Mouse (Mus musculus): ENCODE data around the gene Pim3.

Gene Pim3

GRCm38 (mm10) chr15:88848661-88849060 is 13.3 kb upstream of the Pim3 start:
- POLR2A ChIA-PET = interaction anchor here in 3 of 4 experiments (0.7 to 9.8 kb wide), 5 partner anchors 12 to 28 kb away, joined by 3 to 199 read pairs (median 54); partner anchors contain the start of gene Pim3 (in 1 of the 3)
- CTCF ChIA-PET = no interaction called here

- CTCF ChIA-PET = interaction anchor here in 1 of 4 experiments (1.0 to 1.1 kb wide), 2 partner anchors 9 to 12 kb away, joined by 3 read pairs; no protein-coding TSS in a partner anchor
These were observed 12.4 kb upstream of the Pim3 start for GRCm38 (mm10) chr15:88849621-88850020.

DNA sequence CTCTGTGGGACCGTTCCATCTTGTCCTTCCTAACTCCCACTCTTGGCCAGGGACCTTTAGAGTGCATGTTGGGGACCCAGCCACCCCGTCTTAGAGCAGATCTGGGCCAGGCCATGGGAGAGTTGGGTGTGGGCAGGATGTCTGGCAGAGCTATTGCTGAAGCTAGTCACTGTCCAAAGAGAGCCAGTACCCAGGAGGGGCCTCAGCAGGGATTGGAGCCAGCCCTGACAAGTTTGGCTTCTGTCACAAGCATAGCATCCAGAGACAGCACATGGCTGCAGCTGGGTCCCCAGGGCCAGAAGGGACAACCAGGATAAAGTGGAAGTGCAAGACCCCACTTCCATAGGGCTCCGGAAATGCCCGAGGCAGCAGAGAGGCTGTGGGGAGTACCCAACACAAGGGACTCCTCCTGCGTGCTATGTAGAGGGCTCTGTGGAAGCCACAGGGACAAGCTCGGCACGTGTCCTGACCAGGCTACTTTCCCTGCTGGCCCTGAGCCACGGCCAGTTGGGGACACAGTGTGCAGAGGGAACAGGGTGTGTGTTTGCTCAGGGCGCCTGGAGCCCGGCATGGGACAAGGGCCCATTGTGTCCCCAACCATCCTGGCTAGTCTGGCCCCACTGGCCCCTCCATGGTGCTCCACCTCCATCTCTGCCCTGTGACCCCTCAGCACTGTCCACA is 11.7 kb upstream of the Pim3 start:
- ChIA-PET CTCF (interaction anchor here in 2 of 4 experiments (1.0 to 1.3 kb wide), 4 partner anchors 10 to 278 kb away, joined by 3 to 4 read pairs (median 3); partner anchors contain the start of gene Hdac10 (in 1 of the 2)), POLR2A (interaction anchor here in 3 of 4 experiments (0.5 to 9.8 kb wide), 19 partner anchors 9 to 327 kb away, joined by 3 to 199 read pairs (median 4); partner anchors contain the start of gene Pim3 (in 3 of the 3))

More at GRCm38 (mm10) chr15:88849621-88850020, 12.4 kb upstream of the Pim3 start:
- POLR2A ChIA-PET = interaction anchor here in 3 of 4 experiments (0.5 to 9.8 kb wide), 14 partner anchors 8 to 328 kb away, joined by 3 to 199 read pairs (median 3); partner anchors contain the start of gene Pim3 (in 3 of the 3)

GRCm38 (mm10) chr15:88851076-88851475 is 10.9 kb upstream of the Pim3 start:
- CTCF ChIA-PET = interaction anchor here (0.5 to 2.4 kb wide), 7 partner anchors 12 to 1216 kb away, joined by 3 to 10 read pairs (median 5); partner anchors contain the start of gene Hdac10 (in 1 of the 4)
- POLR2A ChIA-PET = interaction anchor here in 3 of 4 experiments (0.7 to 9.8 kb wide), 11 partner anchors 11 to 55 kb away, joined by 3 to 199 read pairs (median 4); partner anchors contain the start of gene Pim3 (in 3 of the 3)

DNA sequence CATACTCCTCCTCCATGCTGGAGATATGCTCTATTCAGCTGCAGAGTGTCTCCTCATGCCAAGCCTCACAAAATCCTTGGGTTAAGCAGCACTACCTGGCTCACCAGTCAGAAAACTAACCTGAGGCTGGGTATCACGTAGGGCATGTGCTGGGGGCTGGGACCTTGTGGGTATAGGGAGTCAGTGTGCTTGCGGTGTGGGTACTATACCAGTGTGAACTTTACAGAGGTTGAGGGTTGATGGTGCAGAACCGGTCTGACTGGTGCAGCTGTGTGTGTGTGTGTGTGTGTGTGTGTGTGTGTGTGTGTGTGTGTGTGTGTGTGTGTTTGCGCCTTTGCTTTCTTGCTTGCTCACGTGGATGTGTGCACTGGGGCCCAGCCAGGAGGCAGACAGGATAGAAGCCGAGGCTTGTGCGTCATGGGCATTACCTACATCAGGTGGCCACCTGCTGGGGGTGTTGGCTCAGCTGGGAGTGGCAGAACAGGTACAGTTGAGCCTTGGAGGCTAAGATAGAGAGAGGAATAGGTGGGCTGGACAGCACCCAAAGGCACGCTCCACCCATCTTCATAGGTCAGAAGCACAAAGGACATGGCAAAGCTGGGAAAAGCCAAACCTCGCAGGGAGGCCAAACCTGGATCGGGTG is 10.4 kb upstream of the Pim3 start:
- ChIA-PET CTCF (interaction anchor here (0.5 to 2.7 kb wide), 9 partner anchors 13 to 1215 kb away, joined by 3 to 13 read pairs (median 5); partner anchors contain the start of gene Hdac10 (in 1 of the 4)), POLR2A (interaction anchor here in 3 of 4 experiments (0.8 to 9.8 kb wide), 19 partner anchors 9 to 142 kb away, joined by 3 to 199 read pairs (median 10); partner anchors contain the start of gene Pim3 (in 3 of the 3))

GRCm38 (mm10) chr15:88853106-88853505 is 8.9 kb upstream of the Pim3 start:
- CTCF ChIA-PET = interaction anchor here in 2 of 4 experiments (1.1 to 2.7 kb wide), 7 partner anchors 9 to 275 kb away, joined by 3 to 13 read pairs (median 5); partner anchors contain the start of gene Pim3 (in 1 of the 2)
- POLR2A ChIA-PET = interaction anchor here (0.6 to 9.8 kb wide), 35 partner anchors 9 to 172 kb away, joined by 3 to 199 read pairs (median 7); partner anchors contain the start of genes Pim3 (in 3 of the 4) and Alg12 (in 1 of the 4)

DNA sequence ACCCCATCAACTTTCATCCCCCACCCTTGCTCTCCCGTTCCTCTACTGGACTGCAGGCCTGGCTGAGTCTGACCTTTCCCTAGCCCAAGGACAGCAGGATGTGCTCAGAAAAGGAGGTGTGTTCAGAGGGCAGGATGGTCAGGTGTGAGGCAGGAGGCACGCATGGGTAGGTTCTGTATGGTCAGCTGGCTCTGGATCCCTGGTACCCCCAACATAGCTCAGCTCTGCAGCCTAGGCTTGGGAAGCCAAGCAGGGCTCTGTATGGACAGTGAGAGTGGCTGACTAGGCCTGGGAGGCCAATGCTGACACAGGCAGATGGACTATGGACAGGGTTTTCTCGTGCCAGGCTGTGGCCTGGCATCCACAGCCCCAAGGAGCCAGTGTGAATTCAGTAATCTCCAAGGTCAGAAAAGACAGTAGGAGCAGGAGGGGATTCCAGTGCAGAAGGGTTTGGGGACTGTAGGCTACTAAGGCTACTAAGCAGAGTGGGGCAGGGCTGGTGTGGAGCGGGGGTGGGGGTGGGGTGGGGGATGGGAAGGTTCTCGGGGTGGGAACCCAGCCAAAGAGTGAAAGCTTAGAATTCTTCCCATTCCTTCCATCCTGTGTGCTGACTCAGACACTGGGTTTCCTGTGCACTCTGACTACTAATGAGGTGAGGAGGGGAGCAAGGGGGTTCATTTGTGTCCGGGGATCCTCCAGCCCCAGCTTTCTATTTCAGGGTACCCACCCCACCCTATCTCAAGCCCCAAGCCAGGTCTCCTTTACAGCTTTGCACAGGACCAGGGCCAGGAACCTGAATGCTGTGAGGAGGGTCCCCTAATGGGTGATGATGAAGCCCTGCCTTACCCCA is 7.6 kb upstream of the Pim3 start:
- ChIA-PET POLR2A (interaction anchor here (0.7 to 9.8 kb wide), 39 partner anchors 7 to 531 kb away, joined by 3 to 199 read pairs (median 6); partner anchors contain the start of genes Pim3 (in 3 of the 4), Alg12 (in 2 of the 4) and Creld2 (in 1 of the 4)), CTCF (interaction anchor here in 3 of 4 experiments (0.5 to 3.8 kb wide), 8 partner anchors 10 to 274 kb away, joined by 3 to 23 read pairs (median 4); no protein-coding TSS in a partner anchor)

GRCm38 (mm10) chr15:88854969-88855830 is 6.8 kb upstream of the Pim3 start:
- POLR2A ChIA-PET = interaction anchor here (0.6 to 9.8 kb wide), 34 partner anchors 7 to 359 kb away, joined by 3 to 199 read pairs (median 7); partner anchors contain the start of genes Pim3 (in 3 of the 4), Alg12 (in 1 of the 4) and Creld2 (in 1 of the 4)

GRCm38 (mm10) chr15:88855896-88856417 is 6.0 kb upstream of the Pim3 start:
- POLR2A ChIA-PET = interaction anchor here in 2 of 4 experiments (0.6 to 9.8 kb wide), 22 partner anchors 9 to 147 kb away, joined by 3 to 199 read pairs (median 7); partner anchors contain the start of gene Pim3 (in 1 of the 2)

More at GRCm38 (mm10) chr15:88854969-88855830, 6.8 kb upstream of the Pim3 start:
- CTCF ChIA-PET = interaction anchor here in 3 of 4 experiments (0.7 to 3.8 kb wide), 9 partner anchors 8 to 131 kb away, joined by 3 to 23 read pairs (median 5); no protein-coding TSS in a partner anchor

DNA sequence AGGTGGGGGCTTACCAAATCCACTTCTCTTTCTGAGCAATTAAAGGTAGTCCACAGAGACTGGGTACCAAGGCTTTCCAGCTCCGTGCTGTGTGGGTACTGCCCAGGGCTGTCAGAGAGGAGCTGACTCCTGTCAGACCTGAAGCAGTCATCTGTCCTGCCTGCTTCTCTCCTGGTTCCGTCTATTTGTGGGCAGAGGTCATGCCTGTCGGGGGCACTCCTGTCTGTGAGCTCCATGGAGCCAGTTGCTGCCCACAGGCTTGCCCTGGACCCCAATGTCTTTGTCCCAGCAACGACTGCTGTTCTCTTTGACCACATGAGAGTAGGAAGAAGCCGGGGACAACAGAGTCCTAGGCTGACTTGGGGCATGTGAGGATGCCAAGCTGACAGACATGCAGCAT is 5.4 kb upstream of the Pim3 start:
- POLR2A ChIA-PET = interaction anchor here in 2 of 4 experiments (0.7 to 9.8 kb wide), 15 partner anchors 8 to 148 kb away, joined by 3 to 199 read pairs (median 4); partner anchors contain the start of gene Pim3 (in 1 of the 2)
- CTCF ChIA-PET = interaction anchor here in 2 of 4 experiments (0.6 to 3.8 kb wide), 3 partner anchors 20 to 65 kb away, joined by 3 to 23 read pairs (median 3); no protein-coding TSS in a partner anchor

More at GRCm38 (mm10) chr15:88855896-88856417, 6.0 kb upstream of the Pim3 start:
- CTCF ChIA-PET = interaction anchor here in 2 of 4 experiments (0.7 to 3.8 kb wide), 7 partner anchors 8 to 131 kb away, joined by 3 to 23 read pairs (median 5); no protein-coding TSS in a partner anchor

- CTCF ChIA-PET = interaction anchor here in 2 of 4 experiments (0.6 to 3.8 kb wide), 2 partner anchors 21 to 62 kb away, joined by 3 to 23 read pairs; no protein-coding TSS in a partner anchor
- POLR2A ChIA-PET = interaction anchor here in 2 of 4 experiments (0.7 to 9.8 kb wide), 14 partner anchors 8 to 149 kb away, joined by 3 to 199 read pairs (median 4); partner anchors contain the start of gene Pim3 (in 1 of the 2)
These were observed 4.6 kb upstream of the Pim3 start for GRCm38 (mm10) chr15:88857361-88857760.

DNA sequence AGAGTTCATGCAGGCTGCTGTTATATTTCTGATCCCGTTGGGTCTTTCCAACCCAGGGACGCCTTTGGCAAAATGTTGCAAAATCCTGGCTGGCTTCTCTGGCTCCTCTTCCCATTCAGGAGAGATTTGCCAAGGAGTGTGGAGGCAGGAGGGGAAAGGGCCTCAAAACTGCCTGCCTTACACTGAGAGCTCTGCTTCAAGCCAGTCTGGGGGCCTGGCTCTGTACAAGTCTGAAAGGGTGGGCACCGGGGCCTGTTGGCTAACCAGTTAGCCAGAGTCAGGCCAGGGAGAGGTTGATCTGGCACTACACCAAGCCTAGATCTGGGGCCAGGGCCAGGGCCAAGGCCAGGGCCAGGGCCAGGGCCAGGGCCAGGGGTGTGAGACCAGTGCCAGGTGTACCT is 3.8 kb upstream of the Pim3 start:
- CTCF ChIA-PET = no interaction called here
- POLR2A ChIA-PET = interaction anchor here in 2 of 4 experiments (9.7 to 9.8 kb wide), 2 partner anchors 7 to 9 kb away, joined by 142 to 199 read pairs; partner anchors contain the start of gene Pim3 (in 1 of the 2)

GRCm38 (mm10) chr15:88858707-88859106 is 3.3 kb upstream of the Pim3 start:
- POLR2A ChIA-PET = interaction anchor here in 1 of 4 experiments (9.7 kb wide), 1 partner anchor 6 kb away, joined by 199 read pairs; the partner anchor contains the start of gene Pim3

DNA sequence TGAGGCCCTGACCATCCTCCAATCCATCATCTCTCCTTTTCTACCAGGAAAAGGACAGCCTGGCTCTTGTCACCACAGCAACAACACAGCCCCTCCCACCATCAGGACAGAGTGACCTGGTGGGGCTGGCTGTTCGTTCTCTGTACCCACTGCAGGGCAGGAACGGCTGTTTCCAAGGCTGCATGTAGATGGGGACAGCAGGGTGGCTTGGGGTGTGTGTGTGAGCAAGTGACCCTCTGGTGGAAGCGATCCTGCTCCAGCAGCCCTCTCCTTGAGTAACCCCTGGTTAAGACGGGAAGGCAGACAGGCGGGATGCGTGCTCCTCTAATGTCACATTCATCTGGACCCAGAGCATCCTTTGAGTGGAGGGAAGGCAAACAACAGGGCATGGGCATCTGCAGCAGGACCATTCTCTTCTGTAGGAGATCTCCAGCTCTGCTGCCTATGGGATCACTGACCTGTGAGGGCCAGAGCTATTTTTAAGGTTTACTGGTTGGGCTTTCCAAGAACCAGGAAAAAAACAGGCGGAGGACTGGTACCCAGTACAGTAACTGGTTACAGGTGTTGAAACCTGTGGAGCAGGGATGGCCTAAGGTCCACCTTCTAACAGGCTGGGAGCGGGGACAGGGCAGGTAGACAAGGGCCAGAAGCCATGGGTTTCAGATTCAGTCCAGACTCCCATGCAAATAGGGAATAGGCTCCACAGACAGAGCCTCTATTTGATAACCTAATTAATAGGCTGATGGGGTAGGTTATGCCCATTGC is 2.6 kb upstream of the Pim3 start:
- POLR2A ChIA-PET = interaction anchor here in 2 of 4 experiments (1.2 to 9.4 kb wide), 7 partner anchors 15 to 319 kb away, joined by 3 to 245 read pairs (median 4); no protein-coding TSS in a partner anchor

More at GRCm38 (mm10) chr15:88858707-88859106, 3.3 kb upstream of the Pim3 start:
- CTCF ChIA-PET = no interaction called here

More for the DNA sequence above, 2.6 kb upstream of the Pim3 start:
- CTCF ChIA-PET = interaction anchor here in 1 of 4 experiments (1.4 kb wide), 1 partner anchor 17 kb away, joined by 4 read pairs; no protein-coding TSS in a partner anchor

All from embryonic stem cell, embryonic (primary cell).